Mouse (Mus musculus): ENCODE results near the gene Gpr153. TPM values are rescaled to one million over a fixed set of nuclear protein-coding genes. Genes with fewer than 3 reads are reported as not detected.
"Not testable (repeated sequence)": the region's sequence is repeated elsewhere in the genome, so short reads cannot be mapped to it uniquely, and the experiment has no call there.

The Gpr153 gene
- 6.5 TPM for polyA plus RNA-seq (2012; fragmentation: generic; extraction: Trizol)

- peak within 1 kb of the TSS; percentile 76 for H3K4me2 ChIP-seq (ENCODE audit: low read depth)
- TF ChIP-seq POLR2A (IDR thresholded peaks at IDR 0.05; ENCODE audit: insufficient read length, low read depth) (peak; percentile 49), E2F4 (IDR thresholded peaks at IDR 0.05; ENCODE audit: insufficient read depth) (no peak)
- no peaks in the 10 kb centered on the region for H3K27me3 ChIP-seq (ENCODE audit: control insufficient read depth, insufficient read depth, insufficient read length)
Measured at GRCm38 (mm10) chr4:152273621-152274236, at the start of gene Gpr153. Gpr153 (plus strand) TSS chr4:152274232.

GRCm38 (mm10) chr4:152226901-152227486, 47.0 kb upstream of the Gpr153 start:
- Histone ChIP-seq H3K4me2 (ENCODE audit: low read depth) (no peak overlapping the region), H3ac (ENCODE audit: control insufficient read depth, insufficient read length) (no peak overlapping the region), H3K36me3 (ENCODE audit: control insufficient read depth, insufficient read depth) (peaks cover 5% of the 10 kb centered on the region), H3K27me3 (ENCODE audit: control insufficient read depth, insufficient read depth, insufficient read length) (no peaks in the 10 kb centered on the region), H3K4me3 (no peak overlapping the region), H3K79me2 (ENCODE audit: control insufficient read depth, insufficient read depth) (no peaks in the 10 kb centered on the region)
- TF ChIP-seq MYOD1 (IDR thresholded peaks at IDR 0.05; ENCODE audit: control insufficient read depth in 1 of 3, insufficient read length in 2 of 3, low read depth in 2 of 3), result peak in 2 of 3 experiments; percentile 23 to 41
- no peak for TF ChIP-seq POLR2AphosphoS2 (IDR thresholded peaks at IDR 0.05; ENCODE audit: insufficient read length, low read depth)

More at GRCm38 (mm10) chr4:152273621-152274236, at the start of gene Gpr153:
- Histone ChIP-seq H3ac (ENCODE audit: control insufficient read depth, insufficient read length) (peak within 1 kb of the TSS; percentile 12), H3K79me2 (ENCODE audit: control insufficient read depth, insufficient read depth) (no peaks in the 10 kb centered on the region), H3K4me3 (peak within 1 kb of the TSS; percentile 20), H3K36me3 (ENCODE audit: control insufficient read depth, insufficient read depth) (no peaks in the 10 kb centered on the region)

- H3K79me2 ChIP-seq (ENCODE audit: control insufficient read depth, insufficient read depth), result no peaks in the 10 kb centered on the region
- H3K4me2 ChIP-seq (ENCODE audit: low read depth), result no peak overlapping the region
- H3K36me3 ChIP-seq (ENCODE audit: control insufficient read depth, insufficient read depth), result peaks cover 5% of the 10 kb centered on the region
- no peak overlapping the region for H3K4me3 ChIP-seq
- no peaks in the 10 kb centered on the region for H3K27me3 ChIP-seq (ENCODE audit: control insufficient read depth, insufficient read depth, insufficient read length)
- no peak overlapping the region for H3ac ChIP-seq (ENCODE audit: control insufficient read depth, insufficient read length)
- TF ChIP-seq E2F4 (IDR thresholded peaks at IDR 0.05; ENCODE audit: insufficient read depth) (no peak), TCF12 (IDR thresholded peaks at IDR 0.05; ENCODE audit: insufficient read depth, poor library complexity, severe bottlenecking) (no peak), SRF (IDR thresholded peaks at IDR 0.05; ENCODE audit: control insufficient read depth, insufficient read length, low read depth) (no peak), MYOD1 (IDR thresholded peaks at IDR 0.05; ENCODE audit: control insufficient read depth in 1 of 3, insufficient read length in 2 of 3, low read depth in 2 of 3) (peak in 2 of 3 experiments; percentile 57 to 79)
Measured at GRCm38 (mm10) chr4:152227749-152228527, 46.1 kb upstream of the Gpr153 start.

GRCm38 (mm10) chr4:152230331-152230730, 43.7 kb upstream of the Gpr153 start:
- H3K4me3 ChIP-seq; H3ac ChIP-seq (ENCODE audit: control insufficient read depth, insufficient read length); H3K36me3 ChIP-seq (ENCODE audit: control insufficient read depth, insufficient read depth); H3K4me2 ChIP-seq (ENCODE audit: low read depth); H3K27me3 ChIP-seq (ENCODE audit: control insufficient read depth, insufficient read depth, insufficient read length); H3K79me2 ChIP-seq (ENCODE audit: control insufficient read depth, insufficient read depth): not testable (repeated sequence)

- Histone ChIP-seq H3K4me2 (ENCODE audit: low read depth) (no peak overlapping the region), H3K27me3 (ENCODE audit: control insufficient read depth, insufficient read depth, insufficient read length) (no peaks in the 10 kb centered on the region), H3K4me3 (no peak overlapping the region), H3K36me3 (ENCODE audit: control insufficient read depth, insufficient read depth) (no peaks in the 10 kb centered on the region), H3ac (ENCODE audit: control insufficient read depth, insufficient read length) (no peak overlapping the region), H3K79me2 (ENCODE audit: control insufficient read depth, insufficient read depth) (no peaks in the 10 kb centered on the region)
- TF ChIP-seq CEBPB (IDR thresholded peaks at IDR 0.05; ENCODE audit: insufficient read depth, poor library complexity, severe bottlenecking) (no peak), USF1 (IDR thresholded peaks at IDR 0.05; ENCODE audit: low read depth) (no peak), TCF12 (IDR thresholded peaks at IDR 0.05; ENCODE audit: insufficient read depth, poor library complexity, severe bottlenecking) (no peak), REST (IDR thresholded peaks at IDR 0.05; ENCODE audit: insufficient read depth, insufficient read length) (no peak), SRF (IDR thresholded peaks at IDR 0.05; ENCODE audit: control insufficient read depth, insufficient read length, low read depth) (no peak), E2F4 (IDR thresholded peaks at IDR 0.05; ENCODE audit: insufficient read depth) (no peak), TCF3 (IDR thresholded peaks at IDR 0.05; ENCODE audit: insufficient read length, low read depth) (no peak), MAX (IDR thresholded peaks at IDR 0.05; ENCODE audit: low read depth) (no peak), MYOG (IDR thresholded peaks at IDR 0.05; ENCODE audit: control insufficient read depth in 1 of 3, insufficient read depth in 1 of 3, insufficient read length in 2 of 3, low read depth in 2 of 3) (no peak), POLR2A (IDR thresholded peaks at IDR 0.05; ENCODE audit: insufficient read length, low read depth) (no peak), MYOD1 (IDR thresholded peaks at IDR 0.05; ENCODE audit: control insufficient read depth in 1 of 3, insufficient read length in 2 of 3, low read depth in 2 of 3) (no peak), POLR2AphosphoS2 (IDR thresholded peaks at IDR 0.05; ENCODE audit: insufficient read length, low read depth) (no peak)
Measured at GRCm38 (mm10) chr4:152231326-152231725, 42.7 kb upstream of the Gpr153 start.
